In the genomic region with DNA sequence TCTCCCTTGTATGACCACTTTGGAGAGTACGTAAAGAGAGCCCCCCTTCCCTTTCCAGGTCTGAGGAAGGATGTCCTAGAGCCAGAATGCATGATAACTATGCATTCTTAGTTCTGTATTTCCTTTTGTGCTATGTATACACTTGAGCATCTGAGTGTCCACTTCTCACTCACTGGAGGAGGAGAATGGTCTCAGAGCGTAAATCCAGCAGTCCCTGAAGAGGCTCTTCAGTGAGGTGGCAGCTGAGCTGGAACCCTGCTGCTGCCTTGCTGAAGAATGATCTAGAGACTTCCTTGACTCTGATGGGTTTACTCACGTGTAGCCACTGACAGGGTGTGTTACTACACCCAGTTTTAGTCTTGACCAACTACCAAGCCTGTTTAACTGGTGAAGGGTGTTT, we compare ENCODE assay signal across 17 mouse cellular contexts.
"Had no signal": no experiment of that assay in that cellular context is flagged by ENCODE, and none has a peak within 500 bp of the region (broad histone marks: within the 10 kb centered on the region; RNA-seq: fewer than 3 reads in every experiment).

No protein-coding gene starts in this region.

- H3K27ac ChIP-seq: liver, embryonic 13.5 days; liver, embryonic 15.5 days; lung, embryonic 15.5 days; macrophage; midbrain, embryonic 13.5 days; midbrain, embryonic 15.5 days; neural tube, embryonic 12.5 days; stomach, embryonic 15.5 days had no signal

- H3K36me3 ChIP-seq: liver, embryonic 13.5 days; liver, embryonic 15.5 days; lung, embryonic 15.5 days; midbrain, embryonic 13.5 days; midbrain, embryonic 15.5 days; neural tube, embryonic 12.5 days; stomach, embryonic 15.5 days had no signal

- H3K9me3 ChIP-seq: liver, embryonic 13.5 days; liver, embryonic 15.5 days; lung, embryonic 15.5 days; megakaryocyte, embryonic 14.5 days; midbrain, embryonic 13.5 days; midbrain, embryonic 15.5 days; neural tube, embryonic 12.5 days; stomach, embryonic 15.5 days had no signal

- H3K4me3 ChIP-seq: liver, embryonic 13.5 days; liver, embryonic 15.5 days; lung, embryonic 15.5 days; megakaryocyte, embryonic 14.5 days; midbrain, embryonic 13.5 days; midbrain, embryonic 15.5 days; neural tube, embryonic 12.5 days; stomach, embryonic 15.5 days had no signal

- H3K27me3 ChIP-seq: liver, embryonic 13.5 days; liver, embryonic 15.5 days; lung, embryonic 15.5 days; midbrain, embryonic 13.5 days; midbrain, embryonic 15.5 days; neural tube, embryonic 12.5 days; stomach, embryonic 15.5 days had no signal

- H3K4me2 ChIP-seq: liver, embryonic 11.5 days; liver, embryonic 13.5 days; liver, embryonic 15.5 days; lung, embryonic 15.5 days; midbrain, embryonic 11.5 days; midbrain, embryonic 13.5 days; midbrain, embryonic 15.5 days; neural tube, embryonic 12.5 days; stomach, embryonic 15.5 days had no signal

- H3K4me1 ChIP-seq: liver, embryonic 13.5 days; liver, embryonic 15.5 days; megakaryocyte, embryonic 14.5 days; midbrain, embryonic 13.5 days; midbrain, embryonic 15.5 days; neural tube, embryonic 12.5 days had no signal

- H3K9ac ChIP-seq: liver, embryonic 13.5 days; liver, embryonic 15.5 days; liver, postnatal 0 days; lung, embryonic 15.5 days; midbrain, embryonic 13.5 days; midbrain, embryonic 15.5 days; neural tube, embryonic 12.5 days; stomach, embryonic 15.5 days had no signal

- DNase-seq: liver, embryonic 13.5 days; liver, postnatal 0 days; lung, adult 2 months; right cerebral cortex, postnatal 14 days; thymus, adult 2 months; thymus, postnatal 25 days; thymus, postnatal 4 days had no signal

- ATAC-seq: liver, postnatal 0 days; midbrain, embryonic 13.5 days; midbrain, embryonic 15.5 days had no signal
